Mouse (Mus musculus): ENCODE results near the gene Gm5935. TPM values are rescaled to one million over a fixed set of nuclear protein-coding genes. Genes with fewer than 3 reads are reported as not detected.
"Not testable (repeated sequence)": the region's sequence is repeated elsewhere in the genome, so short reads cannot be mapped to it uniquely, and the experiment has no call there.

Gene Gm5935
- total RNA-seq (2014; rRNA removed; ENCODE audit: low replicate concordance), result not detected in 2 replicates
- polyA plus RNA-seq (2015; fragmentation: Nextera tagmentation; extraction: Ambion mirVana), result not detected in 2 replicates

DNA sequence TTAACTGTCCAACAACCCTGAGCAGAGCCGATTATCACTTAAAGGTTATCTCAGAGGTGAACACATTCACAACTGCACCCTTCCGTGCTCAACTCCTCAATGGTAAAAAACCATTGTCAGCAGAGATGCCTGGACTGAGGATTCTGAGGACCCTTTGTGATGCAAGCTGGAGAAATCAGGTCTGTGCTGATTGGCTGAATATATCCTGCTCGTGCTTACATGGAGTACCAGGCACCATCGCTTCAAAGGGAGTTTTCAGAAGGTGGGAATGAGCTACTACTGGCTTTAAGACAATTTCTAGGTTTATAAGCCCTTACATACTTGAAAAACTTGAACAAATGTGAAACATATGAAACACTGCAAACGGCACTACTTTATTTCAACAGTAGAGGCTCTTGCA is at the start of gene Gm5935:
Gene Gm5935, minus strand, starts transcription at position 101 of the 400 bp plus-strand sequence.
- not testable (repeated sequence) for DNase-seq (ENCODE audit: low spot score); H3K9ac ChIP-seq (replicated peaks; ENCODE audit: low read depth, low read length); H3K36me3 ChIP-seq (replicated peaks; ENCODE audit: control insufficient read depth, insufficient read depth, low read length); H3K27me3 ChIP-seq (ENCODE audit: control insufficient read depth, insufficient read depth, low read length); H3K4me3 ChIP-seq (ENCODE audit: low read depth, low read length); ATAC-seq (ENCODE audit: insufficient read depth, low read depth); H3K9me3 ChIP-seq (replicated peaks; ENCODE audit: control insufficient read depth, low read length); H3K27ac ChIP-seq (ENCODE audit: low read depth); H3K4me2 ChIP-seq (ENCODE audit: low read depth, low read length); H3K4me1 ChIP-seq (ENCODE audit: control insufficient read depth, insufficient read depth)
- 58% methylated on average over 5 of the region's 5 CpGs for WGBS

Other genes with a start within 250 kb of the Gm5935 start
- gene Gm4297, start 200.3 kb downstream of the Gm5935 start, total RNA-seq (2014; rRNA removed; ENCODE audit: low replicate concordance), result not detected in 2 replicates
- not detected in 2 replicates for gene Gm4297, start 200.3 kb downstream of the Gm5935 start, polyA plus RNA-seq (2015; fragmentation: Nextera tagmentation; extraction: Ambion mirVana)

Measured in heart, postnatal 0 days (tissue).